Mouse (Mus musculus): Measurements from ENCODE around the gene Rp9. TPM values are rescaled to one million over a fixed set of nuclear protein-coding genes. Genes with fewer than 3 reads are reported as not detected.

Gene Rp9
- polyA plus RNA-seq, 1 experiment from 2014 or later: 79.8 TPM

- ATAC-seq (replicated peaks; ENCODE audit: low FRiP score) (no peak), DNase-seq (ENCODE audit: low spot score) (no peak)
- Histone ChIP-seq H3K4me2 (no peak overlapping the region), H3K27ac (ENCODE audit: low read depth, low read length) (no peak overlapping the region), H3K36me3 (ENCODE audit: control insufficient read depth, insufficient read depth, low read length) (no peaks in the 10 kb centered on the region), H3K27me3 (replicated peaks; ENCODE audit: control insufficient read depth, insufficient read depth, low read length) (no peaks in the 10 kb centered on the region), H3K9me3 (ENCODE audit: control insufficient read depth, low read length) (no peaks in the 10 kb centered on the region), H3K9ac (ENCODE audit: low read depth, low read length) (no peak overlapping the region), H3K4me3 (ENCODE audit: low read depth, low read length) (no peak overlapping the region), H3K4me1 (replicated peaks; ENCODE audit: control insufficient read depth, insufficient read depth, low read length) (no peaks in the 10 kb centered on the region)
- 65% methylated on average over 9 of the region's 9 CpGs for WGBS
Observed at GRCm38 (mm10) chr9:22494203-22494807, 24.8 kb upstream of the Rp9 start.

- no peaks in the 10 kb centered on the region for H3K4me1 ChIP-seq (replicated peaks; ENCODE audit: control insufficient read depth, insufficient read depth, low read length)
- 61% methylated on average over 9 of the region's 9 CpGs for WGBS
- no peak overlapping the region for H3K9ac ChIP-seq (ENCODE audit: low read depth, low read length)
- no peak overlapping the region for H3K4me2 ChIP-seq
- H3K36me3 ChIP-seq (ENCODE audit: control insufficient read depth, insufficient read depth, low read length): no peaks in the 10 kb centered on the region
- DNase-seq (ENCODE audit: low spot score) (no peak), ATAC-seq (replicated peaks; ENCODE audit: low FRiP score) (0 out of 2 replicates have a peak, but pooled peaks have one; percentile 36)
- H3K27ac ChIP-seq (ENCODE audit: low read depth, low read length): no peak overlapping the region
- H3K4me3 ChIP-seq (ENCODE audit: low read depth, low read length): no peak overlapping the region
- H3K9me3 ChIP-seq (ENCODE audit: control insufficient read depth, low read length): no peaks in the 10 kb centered on the region
- no peaks in the 10 kb centered on the region for H3K27me3 ChIP-seq (replicated peaks; ENCODE audit: control insufficient read depth, insufficient read depth, low read length)
Observed at GRCm38 (mm10) chr9:22488963-22489362, 19.4 kb upstream of the Rp9 start.

DNA sequence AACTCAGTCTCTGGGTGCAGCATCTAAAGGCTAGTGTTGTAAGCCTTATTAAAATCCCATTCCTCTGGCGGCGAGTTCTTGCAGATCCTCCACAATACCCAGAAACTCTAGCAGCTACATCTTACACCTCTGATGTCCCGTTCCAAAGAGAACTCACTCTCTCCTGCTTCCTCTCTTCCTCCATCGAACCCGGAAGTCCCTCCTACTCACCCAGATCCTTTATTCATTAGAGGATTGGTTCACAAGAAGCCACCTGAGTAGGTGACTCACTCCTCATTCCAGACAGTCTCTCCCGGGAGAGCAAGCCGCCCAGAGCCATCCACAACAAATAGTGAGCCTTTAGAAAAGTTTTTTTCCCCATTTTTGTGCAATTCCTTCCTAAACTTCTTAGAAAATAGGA lies 16.7 kb upstream of the Rp9 start:
- no peak overlapping the region for H3K27ac ChIP-seq (ENCODE audit: low read depth, low read length)
- H3K9ac ChIP-seq (ENCODE audit: low read depth, low read length): no peak overlapping the region
- H3K9me3 ChIP-seq (ENCODE audit: control insufficient read depth, low read length): no peaks in the 10 kb centered on the region
- DNase-seq (ENCODE audit: low spot score) (no peak), ATAC-seq (replicated peaks; ENCODE audit: low FRiP score) (no peak)
- H3K4me1 ChIP-seq (replicated peaks; ENCODE audit: control insufficient read depth, insufficient read depth, low read length): no peaks in the 10 kb centered on the region
- H3K27me3 ChIP-seq (replicated peaks; ENCODE audit: control insufficient read depth, insufficient read depth, low read length): no peaks in the 10 kb centered on the region
- H3K36me3 ChIP-seq (ENCODE audit: control insufficient read depth, insufficient read depth, low read length): no peaks in the 10 kb centered on the region
- WGBS: 84% methylated on average over 7 of the region's 7 CpGs
- H3K4me2 ChIP-seq: no peak overlapping the region
- no peak overlapping the region for H3K4me3 ChIP-seq (ENCODE audit: low read depth, low read length)

GRCm38 (mm10) chr9:22484562-22485308 lies 15.2 kb upstream of the Rp9 start:
- Histone ChIP-seq H3K4me2 (no peak overlapping the region), H3K27ac (ENCODE audit: low read depth, low read length) (no peak overlapping the region), H3K9me3 (ENCODE audit: control insufficient read depth, low read length) (no peaks in the 10 kb centered on the region), H3K9ac (ENCODE audit: low read depth, low read length) (no peak overlapping the region), H3K4me1 (replicated peaks; ENCODE audit: control insufficient read depth, insufficient read depth, low read length) (no peaks in the 10 kb centered on the region), H3K27me3 (replicated peaks; ENCODE audit: control insufficient read depth, insufficient read depth, low read length) (no peaks in the 10 kb centered on the region), H3K36me3 (ENCODE audit: control insufficient read depth, insufficient read depth, low read length) (no peaks in the 10 kb centered on the region), H3K4me3 (ENCODE audit: low read depth, low read length) (no peak overlapping the region)
- ATAC-seq (replicated peaks; ENCODE audit: low FRiP score) (no peak), DNase-seq (ENCODE audit: low spot score) (no peak)
- 75% methylated on average over 12 of the region's 12 CpGs for WGBS

DNA sequence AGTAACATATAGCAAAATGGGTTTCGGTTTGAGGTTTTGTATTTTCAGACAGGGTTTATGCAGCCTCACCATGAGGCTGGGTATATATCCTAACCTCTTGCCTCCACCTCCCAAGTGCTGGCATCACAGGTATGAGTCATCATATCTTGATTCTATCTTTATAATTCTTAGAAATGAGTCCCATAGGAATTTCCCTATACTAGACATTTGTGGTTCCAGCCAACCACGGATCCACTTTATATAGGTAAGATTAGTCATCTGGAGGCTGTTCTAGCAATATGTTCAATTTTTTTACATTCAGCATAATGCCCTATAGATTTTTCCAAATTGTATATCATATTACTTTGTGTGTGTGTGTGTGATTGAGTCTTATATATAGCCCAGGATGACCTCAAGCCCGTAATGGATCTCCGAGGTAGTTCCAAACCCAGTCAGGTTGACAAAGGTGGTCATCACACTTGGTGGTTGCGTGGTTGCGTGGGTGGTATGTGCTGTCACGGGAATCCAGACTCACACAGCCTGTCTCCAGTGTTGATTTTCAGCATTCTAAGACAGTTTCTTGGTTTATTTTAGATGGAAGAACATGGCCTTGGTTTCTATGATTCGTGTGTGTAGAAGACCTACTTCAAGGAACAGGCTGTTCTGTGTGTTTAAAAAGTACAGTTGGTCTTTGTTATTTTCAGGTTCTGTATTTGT lies 14.5 kb upstream of the Rp9 start:
- H3K9ac ChIP-seq (ENCODE audit: low read depth, low read length): no peak overlapping the region
- ATAC-seq (replicated peaks; ENCODE audit: low FRiP score) (no peak), DNase-seq (ENCODE audit: low spot score) (no peak)
- no peaks in the 10 kb centered on the region for H3K4me1 ChIP-seq (replicated peaks; ENCODE audit: control insufficient read depth, insufficient read depth, low read length)
- 89% methylated on average over 8 of the region's 8 CpGs for WGBS
- no peak overlapping the region for H3K4me3 ChIP-seq (ENCODE audit: low read depth, low read length)
- no peak overlapping the region for H3K27ac ChIP-seq (ENCODE audit: low read depth, low read length)
- no peaks in the 10 kb centered on the region for H3K9me3 ChIP-seq (ENCODE audit: control insufficient read depth, low read length)
- H3K36me3 ChIP-seq (ENCODE audit: control insufficient read depth, insufficient read depth, low read length): no peaks in the 10 kb centered on the region
- no peak overlapping the region for H3K4me2 ChIP-seq
- H3K27me3 ChIP-seq (replicated peaks; ENCODE audit: control insufficient read depth, insufficient read depth, low read length): no peaks in the 10 kb centered on the region

GRCm38 (mm10) chr9:22478946-22479345 lies 9.4 kb upstream of the Rp9 start:
- Histone ChIP-seq H3K4me2 (no peak overlapping the region), H3K27me3 (replicated peaks; ENCODE audit: control insufficient read depth, insufficient read depth, low read length) (no peaks in the 10 kb centered on the region), H3K4me1 (replicated peaks; ENCODE audit: control insufficient read depth, insufficient read depth, low read length) (no peaks in the 10 kb centered on the region; the same call in 1 of the 2 replicates), H3K27ac (ENCODE audit: low read depth, low read length) (no peak overlapping the region), H3K36me3 (ENCODE audit: control insufficient read depth, insufficient read depth, low read length) (no peaks in the 10 kb centered on the region), H3K4me3 (ENCODE audit: low read depth, low read length) (no peak overlapping the region), H3K9ac (ENCODE audit: low read depth, low read length) (no peak overlapping the region), H3K9me3 (ENCODE audit: control insufficient read depth, low read length) (no peaks in the 10 kb centered on the region)
- no peak for DNase-seq (ENCODE audit: low spot score)
- no peak for ATAC-seq (replicated peaks; ENCODE audit: low FRiP score)
- 94% methylated on average over 8 of the region's 8 CpGs for WGBS

- Histone ChIP-seq H3K4me1 (replicated peaks; ENCODE audit: control insufficient read depth, insufficient read depth, low read length) (no peaks in the 10 kb centered on the region; the same call in 1 of the 2 replicates), H3K9ac (ENCODE audit: low read depth, low read length) (peak overlapping the region; percentile 75), H3K4me2 (peak overlapping the region; percentile 97), H3K4me3 (ENCODE audit: low read depth, low read length) (peak overlapping the region; percentile 71), H3K27me3 (replicated peaks; ENCODE audit: control insufficient read depth, insufficient read depth, low read length) (no peaks in the 10 kb centered on the region), H3K36me3 (ENCODE audit: control insufficient read depth, insufficient read depth, low read length) (no peaks in the 10 kb centered on the region), H3K9me3 (ENCODE audit: control insufficient read depth, low read length) (no peaks in the 10 kb centered on the region), H3K27ac (ENCODE audit: low read depth, low read length) (no peak overlapping the region; the same call in 1 of the 2 replicates)
- no peak for ATAC-seq (replicated peaks; ENCODE audit: low FRiP score)
- DNase-seq (ENCODE audit: low spot score): no peak
- WGBS: 5% methylated on average over 10 of the region's 10 CpGs
Observed at GRCm38 (mm10) chr9:22476265-22476664, 6.7 kb upstream of the Rp9 start.

DNA sequence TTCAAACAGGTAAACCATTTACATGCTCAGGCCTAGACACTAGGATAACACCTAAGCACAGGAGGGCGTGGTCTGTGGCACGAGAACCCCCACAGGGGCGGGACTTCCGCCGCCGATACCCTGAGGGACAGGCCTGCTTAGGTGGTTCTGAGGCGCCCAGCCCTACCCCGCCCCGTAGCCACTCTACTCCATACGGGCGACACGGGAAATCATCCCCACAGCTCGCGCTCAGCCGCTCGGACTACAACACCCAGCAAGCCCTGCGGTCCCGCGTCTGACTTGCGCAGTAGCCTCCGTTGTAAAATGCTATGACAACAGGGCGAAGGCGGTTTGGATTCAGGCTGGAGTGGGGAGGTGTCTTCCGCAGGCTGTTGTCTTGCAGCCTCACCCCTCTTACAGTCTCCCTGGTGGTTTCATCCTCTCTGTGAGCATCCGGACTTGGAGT lies 5.9 kb upstream of the Rp9 start, which contains the start of gene Bbs9:
TSS of gene Bbs9 (plus strand) at position 292 of the 445 bp plus-strand sequence.
- H3K4me1 ChIP-seq (replicated peaks; ENCODE audit: control insufficient read depth, insufficient read depth, low read length): no peaks in the 10 kb centered on the region; the same call in 1 of the 2 replicates
- H3K27me3 ChIP-seq (replicated peaks; ENCODE audit: control insufficient read depth, insufficient read depth, low read length): no peaks in the 10 kb centered on the region
- DNase-seq (ENCODE audit: low spot score) (peak; percentile 93), ATAC-seq (replicated peaks; ENCODE audit: low FRiP score) (peak; percentile 100)
- peak within 1 kb of the TSS; percentile 71 for H3K4me3 ChIP-seq (ENCODE audit: low read depth, low read length)
- WGBS: under 1% methylated on average over 25 of the region's 25 CpGs
- H3K9ac ChIP-seq (ENCODE audit: low read depth, low read length): peak within 1 kb of the TSS; percentile 75
- H3K27ac ChIP-seq (ENCODE audit: low read depth, low read length): no peak within 1 kb of the TSS; the same call in 1 of the 2 replicates
- H3K4me2 ChIP-seq: peak within 1 kb of the TSS; percentile 97
- no peaks in the 10 kb centered on the region for H3K9me3 ChIP-seq (ENCODE audit: control insufficient read depth, low read length)
- H3K36me3 ChIP-seq (ENCODE audit: control insufficient read depth, insufficient read depth, low read length): no peaks in the 10 kb centered on the region
